Mouse (Mus musculus) erythroblast, embryonic 14.5 days (primary cell): ENCODE data around the gene Vcp.

ENCODE experiments used
- GATA1 ChIP-seq: IDR thresholded peaks from 2 replicates; pipeline ENCODE4 v1.6.1; 2012; ENCODE audit warnings: low read length, inconsistent platforms, mixed read lengths
- TAL1 ChIP-seq: IDR thresholded peaks from 3 replicates; pipeline ENCODE4 v1.6.1; 2012; ENCODE audit warnings: low read length, inconsistent platforms, mixed read lengths

DNA sequence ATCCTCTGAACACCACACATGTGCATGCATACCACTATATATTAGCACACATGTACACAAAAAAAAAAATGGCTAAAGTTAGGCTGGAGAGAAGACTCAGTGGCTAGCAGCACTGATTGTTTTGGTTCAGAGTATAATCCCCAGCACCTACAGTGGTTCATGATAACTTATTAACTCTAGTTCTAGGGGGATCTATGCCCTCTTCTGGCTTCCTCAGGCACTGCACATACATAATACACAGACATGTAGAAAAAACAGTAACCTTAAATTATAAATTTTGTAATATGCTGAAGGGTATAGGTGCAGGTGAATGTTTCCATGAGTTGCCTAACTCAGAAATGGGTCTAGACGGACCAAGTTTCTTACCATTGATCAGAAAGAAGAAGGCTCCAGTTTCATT is 12.0 kb downstream of the Vcp start:
- TF ChIP-seq GATA1 (no peak), TAL1 (no peak)
